Mouse (Mus musculus) forebrain, embryonic 10.5 days (tissue): ENCODE measurements around the gene Nmd3. TPM values are rescaled to one million over a fixed set of nuclear protein-coding genes. Genes with fewer than 3 reads are reported as not detected.

Experiments
- DNase-seq: peaks from one replicate; pipeline ENCODE4 v3.0.0-alpha.2; 2017; ENCODE audit warnings: low spot score; ENCODE audit errors: extremely low spot score
- H3K27ac ChIP-seq: fragments of 300-500 bp; sonication (generic); 2 replicates; pipeline ENCODE4 v1.5.1; 2016; ENCODE audit warnings: mild to moderate bottlenecking
- H3K27me3 ChIP-seq: fragments of 300-500 bp; sonication (generic); 2 replicates; pipeline ENCODE4 v1.6.1; 2016; ENCODE audit warnings: mild to moderate bottlenecking; ENCODE audit not compliant: poor library complexity, severe bottlenecking
- H3K36me3 ChIP-seq: fragments of 300-500 bp; sonication (generic); replicated peaks from 2 replicates; pipeline ENCODE4 v1.6.1; 2016; ENCODE audit warnings: mild to moderate bottlenecking, moderate library complexity
- H3K4me1 ChIP-seq: fragments of 300-500 bp; sonication (generic); 2 replicates; pipeline ENCODE4 v1.6.1; 2016
- H3K4me3 ChIP-seq: fragments of 300-500 bp; sonication (generic); 2 replicates; pipeline ENCODE4 v1.5.1; 2016; ENCODE audit warnings: mild to moderate bottlenecking, moderate library complexity
- H3K9me3 ChIP-seq: fragments of 300-500 bp; sonication (generic); 2 replicates; pipeline ENCODE4 v1.6.1; 2016; ENCODE audit warnings: mild to moderate bottlenecking, moderate library complexity
- WGBS: fragments of 180-500 bp; shearing (Covaris S2); methylation state at CpG from one replicate; pipeline ENCODE4 v1.1.7; 2016; 5-methylcytosine and 5-hydroxymethylcytosine counted together
- polyA plus RNA-seq: library from polyadenylated mRNA; unstranded; fragments of >200 nt; fragmentation: Nextera tagmentation; extraction: Ambion mirVana; gene quantifications from 2 replicates; pipeline ENCODE4 v1.2.1, GENCODE M21; 2016

The Nmd3 gene
- polyA plus RNA-seq, 1 experiment from 2014 or later: 163 TPM

DNA sequence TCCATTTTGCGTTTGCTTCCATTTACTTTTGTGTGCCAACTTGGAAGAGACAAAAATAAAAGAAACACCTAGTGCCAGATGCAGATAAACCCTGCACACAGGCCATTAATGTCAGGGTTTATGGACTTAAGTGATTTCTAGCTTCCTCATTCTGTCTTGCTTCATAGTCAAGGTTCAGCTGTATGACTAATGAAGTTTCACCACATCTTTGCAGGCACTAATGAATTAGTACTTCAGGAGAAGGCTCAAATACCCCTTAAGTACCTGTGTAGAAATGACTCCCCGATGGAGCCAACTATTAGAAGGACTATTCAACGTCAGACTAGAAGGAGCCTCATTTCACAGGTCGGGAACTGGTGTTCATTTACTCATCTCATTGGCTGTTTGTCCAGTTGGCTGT is 51.6 kb downstream of the Nmd3 start:
- DNase-seq: no peak
- Histone ChIP-seq H3K27me3 (no peaks in the 10 kb centered on the region), H3K36me3 (no peaks in the 10 kb centered on the region), H3K4me3 (no peak overlapping the region), H3K27ac (no peak overlapping the region), H3K9me3 (no peaks in the 10 kb centered on the region), H3K4me1 (no peaks in the 10 kb centered on the region)
- 92% methylated on average over 4 of the region's 4 CpGs for whole genome bisulfite sequencing

DNA sequence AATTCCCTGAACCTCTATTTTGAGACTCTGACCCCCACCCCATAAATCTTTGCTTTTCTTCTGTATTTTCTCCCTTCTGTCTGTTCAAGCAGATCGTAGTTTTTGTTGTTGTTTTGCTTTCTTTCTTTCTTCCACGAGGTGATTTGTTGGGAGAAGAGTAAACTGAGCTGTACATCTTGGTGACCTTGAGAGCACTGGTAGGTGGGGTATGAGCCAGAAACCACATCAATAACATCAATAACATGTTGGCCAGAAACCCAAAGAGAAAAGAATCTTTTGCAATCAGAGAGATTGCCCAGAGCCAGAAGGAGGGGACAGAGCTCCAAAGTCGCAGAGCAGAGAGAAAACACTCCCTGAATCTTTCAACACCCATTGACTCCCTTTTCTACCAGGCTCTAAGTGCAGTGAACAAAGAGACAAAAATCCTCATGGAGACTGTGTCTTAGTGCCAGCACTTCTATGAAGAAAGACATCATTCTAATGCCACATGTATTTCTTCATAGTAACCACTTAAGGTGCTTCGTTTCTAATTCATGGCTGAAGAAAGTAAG is 57.5 kb downstream of the Nmd3 start:
- no peaks in the 10 kb centered on the region for H3K36me3 ChIP-seq
- no peak for DNase-seq
- WGBS: 85% methylated on average over 4 of the region's 4 CpGs
- H3K27ac ChIP-seq: no peak overlapping the region
- H3K27me3 ChIP-seq: no peaks in the 10 kb centered on the region
- no peak overlapping the region for H3K4me3 ChIP-seq
- no peaks in the 10 kb centered on the region for H3K4me1 ChIP-seq
- H3K9me3 ChIP-seq: no peaks in the 10 kb centered on the region

DNA sequence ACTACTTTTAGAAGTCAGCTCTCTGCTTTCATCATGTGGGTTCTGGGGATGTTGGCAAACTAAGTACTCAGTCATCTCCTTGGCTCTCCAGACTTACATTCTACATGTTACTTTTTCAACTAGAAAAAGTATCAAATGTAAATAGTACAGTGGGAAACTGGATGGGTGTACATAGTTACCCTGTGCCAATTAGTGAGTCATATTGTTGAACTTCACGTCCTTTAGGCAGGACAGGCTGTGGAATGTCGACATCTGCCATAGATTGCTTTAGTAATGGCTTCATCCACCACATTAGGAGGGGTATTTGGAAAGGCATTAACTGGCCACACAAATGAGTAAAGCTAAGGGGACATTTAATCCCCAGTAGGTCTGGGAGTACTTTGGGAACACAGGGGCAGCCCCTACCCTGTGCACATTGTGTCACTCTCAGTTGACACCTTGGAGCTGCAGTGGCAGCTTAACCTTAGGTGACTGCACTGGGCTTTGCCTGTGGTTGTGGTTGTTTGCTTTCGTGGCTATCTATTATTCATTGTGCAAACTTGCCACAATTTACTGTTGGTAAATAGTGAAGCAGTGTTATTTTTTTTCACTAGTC is 71.1 kb downstream of the Nmd3 start:
- 0 out of 2 replicates have a peak, but pooled peaks cover 4% of the 10 kb centered on the region for H3K9me3 ChIP-seq
- no peak for DNase-seq
- H3K4me1 ChIP-seq: no peaks in the 10 kb centered on the region
- H3K36me3 ChIP-seq: no peaks in the 10 kb centered on the region
- H3K27ac ChIP-seq: no peak overlapping the region
- 89% methylated on average over 3 of the region's 3 CpGs for WGBS
- H3K27me3 ChIP-seq: no peaks in the 10 kb centered on the region
- no peak overlapping the region for H3K4me3 ChIP-seq

DNA sequence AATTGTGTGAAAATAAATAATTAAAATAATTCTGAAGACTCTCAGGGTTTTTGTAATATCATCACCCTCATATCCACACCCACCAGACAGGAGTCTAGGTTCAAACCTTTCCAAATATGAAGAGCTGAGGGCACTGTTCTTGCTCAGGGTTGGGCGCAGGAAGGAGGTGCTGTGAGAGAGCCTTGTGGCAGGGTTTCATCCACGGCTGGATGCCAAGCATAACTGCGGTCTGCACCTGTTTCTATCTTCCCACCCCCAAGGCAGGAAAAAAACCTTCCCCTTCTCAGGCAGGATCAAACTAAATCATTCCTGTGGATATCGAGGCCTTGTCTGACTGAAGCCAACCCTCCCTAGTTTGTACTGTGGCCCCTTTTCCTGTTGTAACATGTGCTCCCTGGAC is 75.7 kb downstream of the Nmd3 start:
- no peak for DNase-seq
- Histone ChIP-seq H3K27me3 (no peaks in the 10 kb centered on the region), H3K4me3 (no peak overlapping the region), H3K4me1 (no peaks in the 10 kb centered on the region), H3K36me3 (no peaks in the 10 kb centered on the region), H3K27ac (no peak overlapping the region), H3K9me3 (0 out of 2 replicates have a peak, but pooled peaks cover 4% of the 10 kb centered on the region)
- 90% methylated on average over 4 of the region's 4 CpGs for WGBS

DNA sequence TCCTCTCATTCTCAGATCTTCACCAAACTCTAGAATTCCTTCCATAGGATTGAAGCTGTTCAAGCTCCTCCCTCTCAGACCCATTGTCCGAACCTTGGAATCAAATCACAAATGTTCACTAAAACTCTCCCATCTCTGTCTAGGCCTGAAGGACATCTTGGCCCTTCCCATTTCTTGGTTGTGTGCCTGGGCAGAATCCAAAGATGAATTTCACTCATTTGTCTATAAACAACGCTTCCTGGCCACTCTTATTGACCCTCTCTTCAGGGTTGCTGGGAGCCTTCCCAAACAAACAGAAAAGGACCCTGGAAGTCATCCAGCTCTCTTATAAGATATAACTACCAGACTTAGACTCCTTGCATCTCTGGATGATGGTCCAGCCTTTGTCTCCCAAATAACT is 76.2 kb downstream of the Nmd3 start:
- Histone ChIP-seq H3K36me3 (no peaks in the 10 kb centered on the region), H3K4me1 (no peaks in the 10 kb centered on the region), H3K4me3 (no peak overlapping the region), H3K27me3 (no peaks in the 10 kb centered on the region), H3K27ac (no peak overlapping the region), H3K9me3 (0 out of 2 replicates have a peak, but pooled peaks cover 4% of the 10 kb centered on the region)
- DNase-seq: no peak
- WGBS: 87% methylated on average over 2 of the region's 2 CpGs

- Histone ChIP-seq H3K4me3 (no peak overlapping the region), H3K27ac (no peak overlapping the region), H3K4me1 (no peaks in the 10 kb centered on the region), H3K36me3 (no peaks in the 10 kb centered on the region), H3K27me3 (no peaks in the 10 kb centered on the region), H3K9me3 (no peaks in the 10 kb centered on the region)
- DNase-seq: no peak
- WGBS: 85% methylated on average over 1 of the region's 1 CpGs
These were observed 77.3 kb downstream of the Nmd3 start for GRCm38 (mm10) chr3:69799096-69799495.

DNA sequence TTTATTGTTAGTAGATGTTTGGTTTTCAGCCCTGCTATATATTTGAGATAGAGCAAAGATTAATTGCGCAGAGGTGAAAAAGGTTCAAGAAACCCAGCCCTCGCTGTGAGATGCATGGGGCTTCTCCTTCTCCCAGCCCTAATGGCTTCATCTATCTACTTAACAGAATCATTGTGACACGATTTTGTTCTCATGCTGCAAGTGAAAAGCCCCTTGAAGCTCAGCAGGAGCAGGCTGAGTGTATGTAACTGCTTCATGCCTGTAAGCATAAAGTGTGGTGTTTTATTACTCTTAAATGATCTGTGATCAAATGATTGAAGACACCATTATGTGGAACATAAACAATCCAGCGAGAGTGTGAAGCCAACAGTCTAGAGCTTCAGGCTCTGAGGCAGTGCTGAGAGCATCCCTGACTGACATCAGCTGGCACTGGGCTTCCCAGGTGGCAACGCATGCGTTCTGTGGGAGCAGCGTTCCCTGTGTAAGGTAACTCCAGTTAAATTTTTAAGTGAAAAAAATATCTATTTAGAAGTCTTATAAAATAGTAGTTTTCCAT is 79.1 kb downstream of the Nmd3 start:
- DNase-seq: no peak
- no peaks in the 10 kb centered on the region for H3K4me1 ChIP-seq
- H3K27me3 ChIP-seq: no peaks in the 10 kb centered on the region
- 80% methylated on average over 7 of the region's 7 CpGs for WGBS
- H3K4me3 ChIP-seq: no peak overlapping the region
- no peaks in the 10 kb centered on the region for H3K36me3 ChIP-seq
- no peak overlapping the region for H3K27ac ChIP-seq
- no peaks in the 10 kb centered on the region for H3K9me3 ChIP-seq

DNA sequence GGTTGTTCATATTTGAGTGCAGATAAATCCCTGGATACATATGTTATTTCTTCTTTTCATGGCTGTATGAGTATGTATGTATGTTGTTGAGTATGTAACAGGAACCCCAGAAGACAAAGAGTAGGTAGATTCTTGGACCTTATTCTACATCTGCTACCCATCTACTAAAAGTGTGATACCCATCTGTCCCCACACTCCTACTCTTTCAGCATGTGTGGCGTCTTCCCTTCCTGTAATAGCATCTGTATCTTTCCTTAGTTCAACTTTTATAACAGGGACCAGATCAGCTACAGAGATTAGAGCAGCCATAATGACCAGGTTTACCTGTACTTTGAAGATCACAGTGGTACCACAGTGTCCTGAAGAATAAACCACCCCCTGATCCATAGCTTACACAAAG is 81.4 kb downstream of the Nmd3 start:
- no peaks in the 10 kb centered on the region for H3K27me3 ChIP-seq
- WGBS: 81% methylated on average over 1 of the region's 1 CpGs

More for the DNA sequence above, 81.4 kb downstream of the Nmd3 start:
- Histone ChIP-seq H3K27ac (no peak overlapping the region), H3K9me3 (no peaks in the 10 kb centered on the region), H3K4me1 (no peaks in the 10 kb centered on the region), H3K36me3 (no peaks in the 10 kb centered on the region), H3K4me3 (no peak overlapping the region)
- no peak for DNase-seq

Other genes with a start within 250 kb of the Nmd3 start
- gene B3galnt1, start 123.0 kb upstream of the Nmd3 start, polyA plus RNA-seq: 27.5 and 29.2 TPM in 2 replicates
- not detected in 2 replicates for gene Sptssb, start 138.0 kb downstream of the Nmd3 start, polyA plus RNA-seq